Mouse (Mus musculus): ENCODE measurements around the gene Cwc15. TPM values are rescaled to one million over a fixed set of nuclear protein-coding genes. Genes with fewer than 3 reads are reported as not detected.

Cwc15 gene
- polyA plus RNA-seq, 1 experiment from 2014 or later = 142 TPM

Other genes starting within 250 kb of the Cwc15 start
- gene Sesn3, start 225.6 kb upstream of the Cwc15 start, polyA plus RNA-seq (2015; fragmentation: Nextera tagmentation; extraction: Ambion mirVana) = 14.5 and 15.6 TPM in 2 replicates
- gene Endod1, start 119.1 kb upstream of the Cwc15 start, polyA plus RNA-seq (2015; fragmentation: Nextera tagmentation; extraction: Ambion mirVana) = 25.8 and 27.4 TPM in 2 replicates
- gene Kdm4d, start 135 bp upstream of the Cwc15 start, polyA plus RNA-seq (2015; fragmentation: Nextera tagmentation; extraction: Ambion mirVana) = 0.80 and 1.3 TPM in 2 replicates
- gene Amotl1, start 144.4 kb downstream of the Cwc15 start, polyA plus RNA-seq (2015; fragmentation: Nextera tagmentation; extraction: Ambion mirVana) = 10.6 and 11.8 TPM in 2 replicates
- 0.34 and 0.66 TPM in 2 replicates for gene Piwil4, start 240.1 kb downstream of the Cwc15 start, polyA plus RNA-seq (2015; fragmentation: Nextera tagmentation; extraction: Ambion mirVana)